Mouse (Mus musculus) thymus, adult 18-20 months (tissue): ENCODE data around the gene Vcl.
A peak's percentile ranks its signal among the peaks of the same experiment; 100 is the strongest.

ENCODE experiments used
- DNase-seq, 2 experiments: peaks; one replicate each; pipeline ENCODE4 v3.0.0; 2022; ENCODE audit warnings: mixed read lengths in 2 of 2

Gene Vcl

GRCm38 (mm10) chr14:21073981-21074380, 144.8 kb downstream of the Vcl start:
- no peak for DNase-seq

GRCm38 (mm10) chr14:21074398-21075320, 145.5 kb downstream of the Vcl start:
- no peak for DNase-seq

- peak; percentile 75 to 79 for DNase-seq
Observed at GRCm38 (mm10) chr14:21075751-21076500, 146.7 kb downstream of the Vcl start.

- DNase-seq: peak; percentile 3 to 9
Observed at GRCm38 (mm10) chr14:21076501-21077194, 147.4 kb downstream of the Vcl start.

GRCm38 (mm10) chr14:21077939-21078338, 148.7 kb downstream of the Vcl start:
- DNase-seq: no peak

GRCm38 (mm10) chr14:21078511-21078910, 149.3 kb downstream of the Vcl start:
- DNase-seq: no peak

GRCm38 (mm10) chr14:21082823-21083222, 153.6 kb downstream of the Vcl start:
- no peak for DNase-seq
